Mouse (Mus musculus) skeletal muscle tissue, adult 2 months (tissue): Measurements from ENCODE around the gene Clptm1.
"Not testable (repeated sequence)": the region's sequence is repeated elsewhere in the genome, so short reads cannot be mapped to it uniquely, and the experiment has no call there.

ENCODE experiments used
- DNase-seq: peaks from one replicate; pipeline ENCODE4 v3.0.0-alpha.2; 2012; ENCODE audit warnings: low read depth, low spot score

Gene Clptm1

DNA sequence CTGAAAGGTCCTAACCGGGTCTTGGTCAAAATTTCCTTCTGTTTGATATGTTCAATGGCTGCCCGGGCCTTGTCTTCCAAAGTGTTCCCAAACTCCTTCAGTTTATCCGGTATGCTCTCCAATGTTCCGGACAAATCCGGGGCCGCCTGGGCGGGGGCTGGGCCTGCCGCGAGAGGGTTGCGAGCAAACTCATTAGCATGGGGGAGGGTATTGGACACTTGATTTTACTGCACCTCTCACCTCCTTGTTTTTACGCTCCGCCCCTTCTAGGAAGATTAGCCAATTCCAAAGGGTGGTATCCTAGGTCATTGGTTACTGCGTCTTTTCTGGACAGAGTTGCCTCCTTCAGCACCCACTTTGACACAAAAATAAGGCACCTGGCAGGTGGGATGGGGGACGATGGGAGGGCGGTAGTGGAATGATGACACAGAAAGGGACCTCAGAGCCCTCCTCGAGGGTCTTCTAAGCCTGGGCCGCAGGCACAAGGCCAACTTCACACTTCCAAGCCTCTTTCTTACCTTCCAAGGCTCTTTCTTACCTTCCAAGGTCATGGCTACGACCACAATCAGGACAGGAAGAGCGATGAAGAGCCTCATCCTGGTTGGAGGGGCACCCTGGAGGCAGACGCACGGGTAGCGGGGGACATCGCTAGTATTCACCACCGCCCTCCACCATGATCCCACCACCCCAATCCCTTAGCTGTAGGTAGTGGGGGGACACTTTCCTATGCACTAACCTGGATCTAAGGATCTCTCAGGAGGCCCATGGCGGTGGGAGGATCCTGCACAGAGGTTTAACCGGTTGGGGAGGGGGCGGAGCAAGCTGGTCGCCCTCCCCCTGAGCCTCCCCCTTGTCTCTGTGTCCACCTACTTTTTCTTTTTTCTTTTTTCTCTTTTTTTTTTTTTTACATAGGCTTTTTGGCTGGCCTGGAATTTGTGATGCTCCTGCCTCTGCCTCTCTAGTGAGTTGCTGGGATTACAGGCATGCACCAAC lies 27.3 kb upstream of the Clptm1 start, which contains the start of gene Apoc1:
Gene Apoc1, minus strand, starts transcription at position 788 of the 993 bp plus-strand sequence.
- DNase-seq = no peak

DNA sequence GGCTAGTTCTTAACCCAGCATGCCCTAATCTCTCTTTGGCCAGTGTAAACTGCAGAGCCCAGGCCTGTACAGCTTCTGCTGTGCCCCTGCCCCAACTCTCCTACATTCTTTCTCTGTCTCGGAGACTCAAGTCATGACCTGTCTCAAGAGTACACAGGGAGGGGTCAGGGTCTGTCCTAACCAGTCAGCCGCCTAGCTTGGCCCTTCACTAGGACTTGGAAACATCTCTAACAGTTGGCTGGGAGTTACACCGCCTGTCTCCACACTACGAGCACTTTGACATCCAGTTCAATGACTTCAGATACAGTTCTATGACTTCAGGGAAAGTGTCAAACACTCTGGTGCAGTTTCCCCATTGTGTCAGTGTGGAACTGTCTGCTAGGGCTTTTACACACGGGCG lies 26.6 kb upstream of the Clptm1 start:
- DNase-seq = no peak

DNA sequence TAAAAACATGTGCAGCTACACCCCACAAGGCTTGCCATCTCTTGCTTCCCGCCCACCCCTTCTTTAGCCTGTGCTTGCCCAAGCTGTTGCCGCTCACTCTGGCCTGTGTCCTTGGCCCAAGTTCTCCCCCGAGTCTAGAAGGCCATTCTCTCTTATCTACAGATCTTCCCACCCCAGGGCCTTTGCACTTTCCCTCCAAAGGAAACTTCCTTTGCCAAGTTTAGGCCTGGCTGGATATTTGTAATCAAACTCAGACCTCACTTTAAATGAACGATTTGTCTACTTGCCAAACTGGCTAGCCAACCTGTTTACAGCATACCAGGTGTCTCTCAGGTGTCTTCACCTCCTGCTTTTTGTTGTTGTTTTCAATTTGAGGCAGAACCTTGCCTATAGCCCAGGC lies 26.0 kb upstream of the Clptm1 start:
- DNase-seq = no peak

DNA sequence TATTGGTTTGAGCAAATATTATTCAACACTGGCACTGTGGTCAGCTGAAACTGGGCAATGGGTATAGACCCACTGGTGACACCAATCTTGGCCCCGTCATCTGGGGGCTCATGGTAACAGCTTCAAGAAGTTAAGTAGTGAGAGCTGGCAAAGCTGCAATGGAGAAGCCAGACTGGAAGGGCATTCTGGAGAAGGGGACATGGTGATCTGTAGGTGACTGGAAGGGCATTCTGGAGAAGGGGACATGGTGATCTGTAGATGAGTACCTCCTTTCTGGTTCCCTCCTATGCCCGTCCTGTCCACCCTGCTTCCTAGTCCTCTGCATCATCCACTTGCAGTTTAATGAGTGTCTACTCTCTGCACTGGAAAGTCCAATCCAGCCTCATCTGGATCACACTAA lies 23.8 kb upstream of the Clptm1 start:
- no peak for DNase-seq

DNA sequence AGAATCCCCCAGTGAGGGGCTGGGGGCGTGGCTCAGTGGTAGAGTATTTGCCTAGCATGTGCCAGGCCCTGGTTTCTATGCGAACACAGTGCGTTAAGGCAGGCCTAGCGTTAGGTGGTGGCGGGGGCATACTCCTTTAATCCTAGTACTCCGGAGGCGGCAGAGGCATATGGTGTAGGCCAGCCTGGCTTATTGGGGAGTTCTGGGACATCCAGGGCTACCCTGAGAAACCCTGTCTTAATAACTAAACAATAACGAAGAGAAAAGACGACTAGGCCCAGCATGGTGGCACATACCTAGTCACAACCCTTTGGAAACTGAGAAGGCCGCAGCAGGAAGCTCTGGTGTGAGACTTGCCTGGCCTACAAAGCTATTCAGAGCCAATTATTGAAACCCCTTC lies 23.3 kb upstream of the Clptm1 start:
- no peak for DNase-seq

DNA sequence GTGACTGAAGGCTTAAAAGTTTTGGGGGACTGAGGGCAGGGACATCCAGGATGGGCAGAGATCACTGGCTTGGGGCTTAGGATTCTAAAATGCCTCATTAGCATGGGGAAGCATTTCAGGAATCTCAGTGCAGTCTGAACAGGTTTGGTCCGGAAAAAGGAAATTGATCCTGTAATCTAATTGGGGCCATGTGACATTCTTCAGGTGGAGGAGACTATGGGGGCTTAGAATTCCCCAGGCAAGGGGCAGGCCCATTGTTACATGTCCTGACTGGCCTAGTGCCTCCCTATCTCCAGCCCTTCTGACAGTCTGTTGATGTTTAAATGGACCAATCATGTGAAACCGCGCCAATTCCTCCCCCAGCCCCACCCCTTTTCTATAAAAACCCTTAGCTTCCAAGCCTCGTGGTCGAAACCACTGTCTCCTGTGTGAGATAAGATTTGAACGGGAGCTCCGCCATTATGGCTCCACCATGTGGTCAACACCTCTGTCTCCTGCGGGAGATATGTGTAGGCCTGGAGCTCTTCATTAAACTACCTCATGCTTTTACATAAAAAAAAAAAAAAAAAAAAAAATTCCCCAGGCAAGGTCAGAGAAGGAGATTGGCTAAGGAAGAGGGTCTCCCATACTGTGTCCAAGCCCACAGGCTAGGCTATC lies 22.2 kb upstream of the Clptm1 start:
- not testable (repeated sequence) for DNase-seq

DNA sequence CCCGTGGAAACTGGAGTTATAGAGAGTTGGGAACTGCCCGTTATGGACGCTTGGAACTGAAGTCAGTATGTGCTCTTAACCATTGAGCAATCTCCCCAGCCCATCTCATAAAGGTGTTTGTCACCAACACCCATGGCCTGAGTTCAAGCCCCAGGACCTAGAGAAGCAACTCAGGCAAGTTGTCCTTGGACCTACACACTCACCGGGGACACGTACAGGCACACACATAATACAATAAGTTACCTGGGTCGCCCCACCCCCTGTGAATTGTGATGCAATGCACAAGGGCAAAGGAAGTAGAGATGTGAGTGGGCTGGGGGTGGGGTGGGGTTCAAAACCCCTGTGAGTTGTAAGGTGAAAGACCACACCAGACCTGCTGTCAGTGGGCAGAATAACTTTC lies 21.7 kb upstream of the Clptm1 start:
- DNase-seq = no peak

DNA sequence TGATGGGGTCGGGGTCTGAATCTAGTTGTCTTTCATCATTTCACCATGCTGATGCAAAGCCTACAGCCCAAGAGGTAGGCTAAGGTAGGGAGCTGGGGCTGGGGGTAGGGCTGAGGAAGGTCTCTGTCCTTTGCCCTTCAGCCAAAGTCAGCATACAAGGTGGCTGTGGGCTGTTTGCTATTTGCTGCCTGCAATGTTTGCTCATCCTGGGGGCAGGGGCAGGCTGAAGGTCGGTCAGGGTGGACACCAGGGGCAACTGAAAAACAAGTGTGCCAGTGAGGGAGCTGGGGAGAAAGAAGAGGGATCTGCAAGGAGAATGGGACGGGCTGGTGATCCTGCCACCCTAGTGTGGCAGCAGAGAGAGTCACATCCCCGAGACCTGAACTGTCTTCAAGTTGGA lies 20.5 kb upstream of the Clptm1 start:
- DNase-seq = no peak

DNA sequence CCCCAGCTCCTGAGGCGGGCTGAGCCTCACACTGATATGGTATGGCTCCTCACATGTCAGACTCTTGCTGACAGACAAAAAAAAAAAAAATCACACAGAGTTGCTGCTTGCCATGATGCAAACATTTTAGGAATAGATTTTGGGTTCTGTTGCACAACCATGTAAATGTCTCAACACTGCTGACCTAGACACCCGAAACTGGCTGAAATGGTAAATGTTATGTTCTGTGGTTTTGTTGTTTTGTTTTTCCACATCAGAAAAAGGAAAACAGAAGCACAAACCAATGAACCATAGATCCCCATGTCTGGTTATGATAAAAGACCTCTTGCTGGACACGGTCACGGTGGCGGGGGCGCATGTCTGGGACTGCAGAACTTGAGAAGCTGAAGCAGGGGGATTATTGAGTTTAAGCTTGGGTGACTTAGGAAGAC lies 19.0 kb upstream of the Clptm1 start:
- DNase-seq = no peak

DNA sequence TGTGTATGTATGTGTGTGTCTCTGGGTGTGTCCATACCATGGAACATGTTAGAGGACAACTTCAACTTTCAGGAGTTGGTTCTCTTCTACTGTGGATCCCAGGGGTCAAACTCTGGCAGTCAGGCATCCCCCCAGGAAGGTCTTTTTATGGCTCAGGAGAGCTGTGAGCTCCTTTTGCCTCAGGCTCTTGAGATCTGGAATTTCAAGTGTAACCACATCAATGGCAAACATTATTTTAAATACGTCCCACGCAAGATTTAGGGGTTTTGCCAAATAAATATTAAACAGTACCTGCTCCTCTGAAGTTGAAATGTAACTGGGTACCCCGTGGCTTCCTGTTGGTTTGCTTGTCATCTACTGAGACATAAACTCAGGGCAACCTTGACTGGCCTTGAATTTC lies 18.1 kb upstream of the Clptm1 start:
- no peak for DNase-seq

DNA sequence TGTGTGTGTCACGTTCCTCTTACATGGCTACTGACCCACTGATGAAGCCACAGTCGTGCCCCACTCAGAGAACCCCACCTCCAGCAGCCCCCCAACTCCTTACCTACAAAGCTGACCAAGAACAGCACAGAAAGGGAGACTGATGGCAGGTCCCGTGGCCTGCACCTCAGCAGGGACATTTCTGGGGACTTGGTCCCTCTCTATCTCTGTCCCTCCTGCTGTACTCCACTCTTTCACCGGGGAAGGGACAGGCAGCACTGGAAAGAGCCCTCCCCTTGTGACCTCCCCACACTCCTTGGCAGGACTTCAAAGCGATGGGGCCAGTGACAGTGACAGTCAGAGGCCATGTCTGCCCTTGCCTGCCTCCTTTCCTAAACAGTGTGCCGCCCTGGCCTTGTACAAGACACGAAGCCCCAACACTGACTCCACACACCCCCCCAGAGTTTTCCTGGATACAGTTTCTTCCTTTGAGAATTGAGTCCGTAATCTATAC lies 16.4 kb upstream of the Clptm1 start, which contains the start of the genes Gm44805 and Apoc4:
Gene Gm44805, minus strand, starts transcription at position 222 of the 493 bp plus-strand sequence.
Gene Apoc4, minus strand, starts transcription at position 278 of the 493 bp plus-strand sequence.
- no peak for DNase-seq

DNA sequence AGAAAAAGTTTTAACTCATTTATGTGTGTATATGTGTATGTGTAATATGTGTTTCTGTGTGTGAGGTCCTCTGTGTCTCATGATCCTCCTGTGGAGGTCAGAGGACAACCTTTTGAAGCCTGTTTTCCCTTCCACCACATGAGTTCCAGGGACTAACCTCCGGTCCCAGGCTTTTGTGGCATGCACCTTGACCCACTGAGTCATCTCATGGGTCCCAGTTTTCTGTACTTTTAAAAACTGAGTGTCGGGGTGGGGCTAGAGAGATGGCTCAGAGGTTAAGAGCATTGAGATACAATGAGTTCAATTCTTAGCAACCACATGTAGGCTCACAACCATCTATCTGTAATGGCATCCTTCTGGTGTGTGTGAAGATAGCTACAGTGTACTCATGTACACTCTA lies 15.9 kb upstream of the Clptm1 start:
- no peak for DNase-seq

DNA sequence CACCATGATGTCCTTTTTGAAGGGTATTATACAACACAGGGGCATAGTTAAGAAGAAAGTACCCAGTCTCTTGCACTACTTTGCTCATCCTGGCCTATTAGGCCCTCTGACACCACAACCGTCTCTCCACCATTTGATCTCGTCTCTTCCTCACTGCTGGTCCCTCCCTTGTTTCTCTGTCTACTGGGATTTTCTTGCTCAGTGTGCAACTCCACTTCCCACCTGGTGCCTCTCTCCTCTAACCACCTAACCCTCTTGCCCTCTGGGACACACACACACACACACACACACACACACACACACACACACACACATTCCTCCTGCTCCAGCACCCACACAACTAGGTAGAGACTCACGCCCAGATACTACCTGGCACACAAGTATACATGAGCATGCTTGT lies 14.1 kb upstream of the Clptm1 start:
- DNase-seq = no peak

DNA sequence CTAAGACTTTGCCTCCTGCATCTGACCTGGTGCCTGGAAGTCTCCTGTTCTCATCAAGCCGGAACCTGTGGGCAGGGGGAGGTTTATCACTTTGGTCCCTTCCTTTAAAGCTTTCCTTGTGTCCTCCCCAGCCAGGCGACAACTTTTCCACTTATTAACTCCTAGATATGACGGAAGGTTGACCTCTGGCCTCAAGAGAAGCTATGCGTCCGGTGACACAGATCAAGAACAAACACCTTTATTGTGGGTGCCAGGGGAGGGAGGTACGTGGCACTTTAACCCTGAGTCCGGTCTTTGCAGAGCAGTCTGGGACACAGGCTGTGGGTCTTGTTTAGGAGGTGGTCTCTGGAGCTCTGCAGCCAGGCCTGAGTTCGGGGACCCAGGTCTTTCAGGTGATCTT lies 13.0 kb upstream of the Clptm1 start, which contains the start of gene Apoc2:
Gene Apoc2, minus strand, starts transcription at position 70 of the 400 bp plus-strand sequence.
- DNase-seq = no peak

DNA sequence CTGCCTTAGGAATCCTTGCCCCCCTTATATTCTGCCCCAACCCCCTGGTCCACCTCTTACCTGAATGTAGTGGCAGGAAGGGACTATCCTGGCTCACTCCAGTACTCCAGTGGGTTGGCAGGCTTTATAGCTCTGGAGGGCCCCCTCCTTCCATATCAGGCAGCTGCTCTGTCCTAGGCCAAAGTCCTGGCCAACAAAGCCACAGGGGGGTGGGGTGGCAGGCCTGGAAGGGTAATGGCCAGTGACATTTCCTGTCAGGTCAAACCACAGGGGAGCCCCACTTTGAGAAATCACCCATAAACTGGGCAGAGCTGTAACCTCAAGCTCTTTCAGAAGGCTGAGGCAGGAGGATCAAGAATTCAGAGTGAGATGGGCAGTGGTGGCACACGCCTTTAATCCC lies 11.8 kb upstream of the Clptm1 start:
- no peak for DNase-seq

DNA sequence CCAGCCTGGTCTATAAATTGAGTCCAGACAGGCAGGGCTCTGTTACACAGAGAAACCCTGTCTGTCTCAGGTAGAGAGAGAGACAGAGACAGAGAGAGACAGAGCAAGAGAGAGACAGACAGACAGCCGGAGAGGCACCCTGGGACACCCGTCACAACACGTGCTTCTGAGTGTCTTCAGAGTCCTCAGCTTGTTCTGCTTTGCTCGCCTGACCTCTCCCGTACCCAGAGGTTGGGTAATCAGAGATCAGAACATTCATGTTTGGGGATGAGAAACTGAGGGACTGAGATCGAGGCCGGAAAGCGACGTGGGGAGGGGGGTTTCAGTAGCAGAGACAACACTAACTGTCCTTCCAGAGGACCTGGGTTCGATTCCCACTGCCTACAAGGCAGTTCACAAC lies 11.0 kb upstream of the Clptm1 start:
- no peak for DNase-seq

DNA sequence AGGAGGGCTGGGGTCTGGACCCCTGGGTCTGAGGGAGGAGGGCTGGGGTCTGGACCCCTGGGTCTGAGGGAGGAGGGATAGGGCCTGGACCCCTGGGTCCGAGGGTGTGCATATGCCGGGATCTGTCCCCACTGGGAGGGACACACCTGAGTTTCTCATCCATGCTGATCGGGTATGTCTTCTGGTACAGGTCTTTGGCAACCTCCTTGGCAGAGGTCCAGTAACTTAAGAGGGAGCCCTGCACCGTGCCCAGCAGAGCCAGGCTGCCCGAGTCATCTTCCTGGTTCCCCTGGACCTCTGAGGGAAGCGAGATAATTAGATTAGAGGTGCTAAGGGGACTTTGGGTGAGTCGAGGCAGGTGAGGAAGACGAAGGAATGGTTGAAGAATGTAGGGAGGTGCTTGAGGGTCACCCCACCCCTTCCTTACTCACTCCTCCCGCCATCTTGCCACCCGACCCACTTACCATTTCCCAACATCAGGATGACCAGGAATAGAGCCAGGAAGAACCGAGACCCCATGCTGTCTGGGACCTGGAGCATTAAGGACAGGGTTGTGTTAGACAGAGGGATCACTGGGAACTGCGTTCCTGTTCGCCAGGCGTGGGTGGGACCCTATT lies 8.4 kb upstream of the Clptm1 start:
- DNase-seq = no peak

DNA sequence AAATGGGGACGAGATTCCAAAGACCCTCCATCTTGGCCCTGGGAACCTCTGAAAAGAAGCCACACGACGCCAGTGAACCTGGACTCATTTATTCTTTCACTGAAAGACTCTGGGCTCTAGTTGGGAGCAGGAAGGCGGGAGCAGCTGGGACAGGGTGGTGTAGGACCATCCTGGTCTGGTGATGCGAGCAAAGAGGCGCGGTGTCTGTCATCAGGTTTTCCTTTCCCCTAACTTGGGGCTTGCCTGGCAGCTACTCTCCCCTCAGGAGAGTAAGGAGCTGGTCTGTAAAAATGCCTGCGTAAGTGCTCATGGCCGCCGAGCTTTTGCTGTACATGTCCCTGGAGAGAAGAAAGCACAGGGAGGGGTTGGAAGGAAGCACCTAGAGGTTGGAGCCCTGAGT lies 6.7 kb upstream of the Clptm1 start:
- DNase-seq = no peak

DNA sequence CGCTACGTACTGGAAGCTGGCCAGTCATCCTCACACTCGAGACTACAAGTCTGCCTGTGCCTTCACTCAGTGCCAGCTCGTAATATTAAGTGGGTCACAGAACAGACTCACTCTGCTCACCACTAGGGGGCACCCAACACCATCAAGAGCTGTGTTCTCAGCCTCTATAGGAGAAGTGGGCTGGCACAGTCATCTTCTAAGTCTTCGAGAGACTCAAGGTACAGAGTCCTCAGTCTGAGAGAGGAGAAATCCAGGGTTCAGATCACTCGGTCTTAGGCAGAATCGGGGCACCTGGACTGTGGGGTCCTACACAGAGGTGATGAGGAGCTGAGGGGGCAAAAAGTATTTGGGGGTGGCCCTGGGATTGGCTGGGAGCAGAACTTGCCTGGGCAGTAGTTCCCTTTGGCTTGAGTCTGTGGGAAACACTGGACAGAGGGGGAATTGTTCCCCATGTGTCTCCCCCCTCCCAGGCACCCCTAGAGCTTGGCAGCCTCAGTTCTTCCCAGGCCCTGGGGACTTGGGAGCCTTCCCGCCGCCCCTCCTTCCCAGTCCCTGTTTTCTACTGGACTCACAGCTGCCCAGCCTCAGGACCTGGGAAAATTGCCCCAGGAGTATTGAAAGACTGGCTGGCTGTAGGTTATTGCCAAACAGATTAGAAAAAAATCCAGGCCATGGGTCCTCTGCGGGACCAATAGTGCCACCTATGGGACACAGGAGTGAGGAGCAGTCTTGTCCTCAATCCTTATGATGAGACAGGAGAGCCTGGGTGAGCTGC lies 4.3 kb upstream of the Clptm1 start:
- DNase-seq = peak; percentile 93

DNA sequence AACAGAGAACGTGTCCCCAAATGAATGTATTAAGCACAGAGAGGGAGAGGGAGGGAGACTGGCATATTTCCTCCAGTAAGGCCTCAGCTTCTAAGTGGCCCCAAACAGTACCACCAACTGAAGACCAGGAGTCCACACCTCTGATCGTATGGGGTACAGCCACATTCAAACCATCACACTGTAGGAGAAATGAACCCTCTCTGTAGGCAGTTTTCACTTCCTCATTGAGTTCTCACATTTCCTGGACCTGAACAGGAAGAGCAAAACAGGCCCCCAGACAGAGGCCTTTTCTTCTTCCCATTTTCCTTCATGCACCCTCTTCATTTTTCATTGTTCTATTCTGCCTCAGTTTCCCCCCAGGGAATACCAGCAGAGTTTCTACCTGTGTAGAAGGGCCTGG lies 2.6 kb upstream of the Clptm1 start:
- no peak for DNase-seq

DNA sequence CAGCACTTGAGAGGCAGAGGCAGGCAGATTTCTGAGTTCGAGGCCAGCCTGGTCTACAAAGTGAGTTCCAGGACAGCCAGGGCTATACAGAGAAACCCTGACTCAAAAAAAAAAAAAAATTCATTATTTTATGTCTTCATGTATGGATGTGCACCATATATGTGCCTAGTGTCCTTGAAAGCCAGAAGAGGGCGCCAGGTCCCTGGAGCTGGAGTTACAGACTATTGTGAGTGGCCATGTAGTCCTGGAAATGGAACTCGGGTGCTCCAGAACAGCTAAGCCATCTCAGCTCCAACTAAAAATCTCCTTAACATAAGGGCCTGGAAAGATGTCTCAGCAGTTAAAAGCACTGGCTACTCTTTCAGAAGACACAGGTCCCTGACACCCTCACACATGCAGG lies 1.9 kb upstream of the Clptm1 start:
- no peak for DNase-seq
